Mouse (Mus musculus): ENCODE measurements around the gene Mrpl2. TPM values are rescaled to one million over a fixed set of nuclear protein-coding genes. Genes with fewer than 3 reads are reported as not detected.

Mrpl2 gene
- polyA plus RNA-seq (2015; fragmentation: Illumina TruSeq; extraction: RNeasy Lipid Tissue Mini Kit (QIAGEN cat#74804); ENCODE audit: insufficient read depth, low replicate concordance), result 16.5 TPM

DNA sequence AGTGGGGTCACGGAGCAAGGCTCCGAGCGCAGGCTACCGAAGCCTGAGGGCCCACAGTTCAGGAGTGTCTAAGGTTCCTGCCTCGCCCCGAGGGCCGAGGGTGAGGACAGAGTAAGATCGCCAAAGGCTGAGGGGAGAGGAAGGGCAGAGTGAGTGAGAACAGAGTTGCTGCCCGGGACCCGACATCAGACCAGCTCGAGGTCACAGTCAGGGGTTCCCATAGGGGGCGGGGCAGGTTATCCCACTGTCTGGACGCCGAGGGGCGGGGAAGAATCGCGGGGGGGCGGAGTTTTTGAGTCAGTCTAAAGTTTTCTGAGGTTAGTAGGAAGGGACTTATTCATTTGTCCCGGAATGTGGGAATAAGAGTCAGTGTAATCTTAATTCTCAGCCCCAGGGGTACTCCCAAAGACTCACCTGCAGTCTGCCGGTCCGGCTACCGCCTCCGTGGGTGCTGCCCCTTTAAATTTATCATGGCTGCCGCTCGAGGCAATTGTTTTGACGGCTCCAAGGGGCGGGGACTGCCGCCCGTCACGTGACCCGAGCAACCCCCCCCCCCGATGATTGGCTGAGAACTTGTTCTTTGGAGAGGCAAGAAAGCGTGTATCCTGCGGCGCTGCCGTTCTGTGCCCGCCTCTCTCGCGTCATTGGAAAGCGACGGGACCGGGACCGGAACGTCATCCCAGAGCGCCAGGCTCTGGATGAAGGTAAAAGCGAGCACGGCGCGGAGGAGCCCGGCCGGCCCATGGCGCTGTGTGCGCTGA, at the start of gene Mrpl2, which contains the start of gene Klc4:
Mrpl2 (plus strand) TSS at position 669 of the 761 bp plus-strand sequence.
Klc4 (minus strand) TSS at position 462 of the 761 bp plus-strand sequence.

GRCm38 (mm10) chr17:46628791-46629684, 17.0 kb upstream of the Mrpl2 start, which contains the start of gene Ptk7:
Gene Ptk7 (minus strand): TSS chr17:46629504.

DNA sequence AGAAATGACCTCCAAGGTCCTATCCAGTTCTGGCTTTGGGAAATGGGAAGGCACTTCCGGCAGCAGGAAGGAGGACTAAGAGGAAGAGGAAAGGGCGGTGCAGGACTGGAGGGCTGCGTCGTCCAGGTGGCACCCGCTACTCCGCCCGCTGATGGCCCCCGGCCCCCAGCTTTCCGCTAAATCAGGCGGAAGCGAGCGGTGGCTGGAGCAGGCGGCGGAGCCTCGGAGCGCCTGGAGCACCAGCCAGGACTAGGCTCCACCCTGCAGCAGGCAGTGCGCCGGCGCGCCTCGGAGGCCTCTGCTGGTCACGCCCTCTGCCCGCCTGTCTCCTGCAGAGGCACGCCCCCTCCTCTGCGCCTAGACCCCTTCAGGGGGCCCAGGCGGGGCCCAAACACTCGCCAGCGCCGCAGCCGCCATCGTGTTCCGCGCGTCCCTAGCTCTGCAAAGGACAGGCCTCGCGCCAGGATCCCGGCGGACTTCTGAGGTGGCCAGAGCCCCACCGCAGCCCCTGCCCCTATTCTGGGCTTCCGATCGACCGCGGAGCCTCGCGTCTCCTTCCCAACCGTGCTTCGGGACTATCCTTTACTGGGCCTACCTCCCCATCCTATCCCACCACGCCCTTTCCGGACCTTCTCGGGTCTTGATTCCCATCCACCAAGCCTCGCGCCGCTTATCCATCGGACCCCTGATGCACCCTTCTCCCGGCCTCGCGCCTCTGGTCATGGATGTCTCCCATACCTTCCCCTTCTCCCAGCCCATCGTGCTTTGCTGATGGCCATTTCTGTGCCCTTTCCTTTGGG, 4.4 kb downstream of the Mrpl2 start, which contains the start of gene Cul7:
Cul7 (plus strand) TSS at position 106 of the 800 bp plus-strand sequence.

DNA sequence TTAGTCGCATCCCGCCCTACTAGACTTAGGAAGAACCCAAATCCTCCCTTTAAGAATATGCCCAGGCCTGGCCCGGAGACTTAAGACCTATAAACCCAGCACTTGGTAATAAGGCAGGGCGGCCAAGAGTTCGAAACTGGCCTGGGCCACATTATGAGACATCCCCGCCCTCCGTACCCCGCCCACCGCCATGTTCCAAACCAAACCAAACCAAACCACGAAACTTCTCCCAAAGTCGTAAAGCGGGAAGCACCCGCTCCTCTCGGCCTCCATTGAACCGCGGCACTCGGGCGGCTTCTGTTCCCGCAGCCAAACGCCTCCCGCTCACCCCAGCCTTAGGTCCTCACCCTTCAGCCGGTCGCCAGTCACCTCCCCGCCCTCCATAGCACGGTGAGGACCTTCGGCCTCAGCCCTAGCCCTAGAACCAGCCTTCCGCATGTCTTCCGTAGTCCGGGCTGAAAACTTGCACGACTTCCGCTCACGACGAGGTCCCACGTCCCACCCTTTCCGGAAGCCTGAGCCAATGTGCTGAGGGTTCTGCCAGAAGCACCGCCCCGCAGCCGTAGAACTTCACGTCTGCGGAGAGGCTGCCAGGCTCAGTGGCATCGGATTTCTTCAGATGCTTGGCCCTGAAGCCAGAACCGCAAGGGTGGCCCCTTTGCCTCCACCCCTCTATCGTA, 28.0 kb downstream of the Mrpl2 start, which contains the start of gene Rrp36:
Rrp36 (minus strand) TSS at position 503 of the 680 bp plus-strand sequence.

DNA sequence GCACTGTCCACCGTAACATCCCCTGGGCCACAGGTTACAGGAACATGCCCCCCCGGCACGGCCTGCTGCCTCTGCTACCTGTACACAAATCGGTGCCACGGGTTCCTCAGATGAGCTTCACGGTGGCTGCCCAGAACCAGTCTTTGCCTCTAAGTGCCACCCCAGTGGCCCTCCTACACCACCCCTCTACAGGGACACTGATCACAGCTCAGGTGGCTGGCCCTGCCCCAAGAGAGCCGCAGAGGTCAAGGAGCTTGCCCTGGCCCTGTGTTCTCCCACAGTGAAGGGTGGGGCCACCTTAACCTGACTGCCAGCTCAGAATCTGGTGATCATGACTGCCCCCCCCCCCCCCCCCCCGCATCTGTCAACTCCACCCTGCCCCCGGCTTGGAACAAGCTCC, 32.4 kb downstream of the Mrpl2 start, which contains the start of gene Mea1:
Mea1 (plus strand) TSS at position 378 of the 400 bp plus-strand sequence.

GRCm38 (mm10) chr17:46680760-46681373, 34.8 kb downstream of the Mrpl2 start, which contains the start of gene Klhdc3:
Gene Klhdc3 (minus strand): TSS chr17:46680914.

Other genes starting within 250 kb of the Mrpl2 start
- 9.2 TPM for gene Crip3, start 217.3 kb upstream of the Mrpl2 start, polyA plus RNA-seq (2015; fragmentation: Illumina TruSeq; extraction: RNeasy Lipid Tissue Mini Kit (QIAGEN cat#74804); ENCODE audit: insufficient read depth, low replicate concordance)
- not detected for gene Slc22a7, start 207.8 kb upstream of the Mrpl2 start, polyA plus RNA-seq (2015; fragmentation: Illumina TruSeq; extraction: RNeasy Lipid Tissue Mini Kit (QIAGEN cat#74804); ENCODE audit: insufficient read depth, low replicate concordance)
- 0.75 TPM for gene Ttbk1, start 158.6 kb upstream of the Mrpl2 start, polyA plus RNA-seq (2015; fragmentation: Illumina TruSeq; extraction: RNeasy Lipid Tissue Mini Kit (QIAGEN cat#74804); ENCODE audit: insufficient read depth, low replicate concordance)
- 1.6 TPM for gene Dnph1, start 149.5 kb upstream of the Mrpl2 start, polyA plus RNA-seq (2015; fragmentation: Illumina TruSeq; extraction: RNeasy Lipid Tissue Mini Kit (QIAGEN cat#74804); ENCODE audit: insufficient read depth, low replicate concordance)
- 7.8 TPM for gene Cul9, start 99.8 kb upstream of the Mrpl2 start, polyA plus RNA-seq (2015; fragmentation: Illumina TruSeq; extraction: RNeasy Lipid Tissue Mini Kit (QIAGEN cat#74804); ENCODE audit: insufficient read depth, low replicate concordance)
- 9.6 TPM for gene Srf, start 90.1 kb upstream of the Mrpl2 start, polyA plus RNA-seq (2015; fragmentation: Illumina TruSeq; extraction: RNeasy Lipid Tissue Mini Kit (QIAGEN cat#74804); ENCODE audit: insufficient read depth, low replicate concordance)
- 2.3 TPM for gene Ptk7, start 16.7 kb upstream of the Mrpl2 start, polyA plus RNA-seq (2015; fragmentation: Illumina TruSeq; extraction: RNeasy Lipid Tissue Mini Kit (QIAGEN cat#74804); ENCODE audit: insufficient read depth, low replicate concordance)
- gene Klc4, start 207 bp upstream of the Mrpl2 start, polyA plus RNA-seq (2015; fragmentation: Illumina TruSeq; extraction: RNeasy Lipid Tissue Mini Kit (QIAGEN cat#74804); ENCODE audit: insufficient read depth, low replicate concordance), result 5.2 TPM
- gene Cul7, start 4.1 kb downstream of the Mrpl2 start, polyA plus RNA-seq (2015; fragmentation: Illumina TruSeq; extraction: RNeasy Lipid Tissue Mini Kit (QIAGEN cat#74804); ENCODE audit: insufficient read depth, low replicate concordance), result 2.9 TPM
- gene Rrp36, start 28.1 kb downstream of the Mrpl2 start, polyA plus RNA-seq (2015; fragmentation: Illumina TruSeq; extraction: RNeasy Lipid Tissue Mini Kit (QIAGEN cat#74804); ENCODE audit: insufficient read depth, low replicate concordance), result 14.0 TPM
- gene Mea1, start 32.6 kb downstream of the Mrpl2 start, polyA plus RNA-seq (2015; fragmentation: Illumina TruSeq; extraction: RNeasy Lipid Tissue Mini Kit (QIAGEN cat#74804); ENCODE audit: insufficient read depth, low replicate concordance), result 41.4 TPM
- gene Klhdc3, start 34.7 kb downstream of the Mrpl2 start, polyA plus RNA-seq (2015; fragmentation: Illumina TruSeq; extraction: RNeasy Lipid Tissue Mini Kit (QIAGEN cat#74804); ENCODE audit: insufficient read depth, low replicate concordance), result 35.6 TPM
- gene Ppp2r5d, start 58.9 kb downstream of the Mrpl2 start, polyA plus RNA-seq (2015; fragmentation: Illumina TruSeq; extraction: RNeasy Lipid Tissue Mini Kit (QIAGEN cat#74804); ENCODE audit: insufficient read depth, low replicate concordance), result 26.7 TPM
- 6.5 TPM for gene Pex6, start 65.2 kb downstream of the Mrpl2 start, polyA plus RNA-seq (2015; fragmentation: Illumina TruSeq; extraction: RNeasy Lipid Tissue Mini Kit (QIAGEN cat#74804); ENCODE audit: insufficient read depth, low replicate concordance)
- 0.36 TPM for gene Gnmt, start 82.9 kb downstream of the Mrpl2 start, polyA plus RNA-seq (2015; fragmentation: Illumina TruSeq; extraction: RNeasy Lipid Tissue Mini Kit (QIAGEN cat#74804); ENCODE audit: insufficient read depth, low replicate concordance)
- 59.2 TPM for gene Cnpy3, start 106.0 kb downstream of the Mrpl2 start, polyA plus RNA-seq (2015; fragmentation: Illumina TruSeq; extraction: RNeasy Lipid Tissue Mini Kit (QIAGEN cat#74804); ENCODE audit: insufficient read depth, low replicate concordance)
- gene Ptcra, start 117.5 kb downstream of the Mrpl2 start, polyA plus RNA-seq (2015; fragmentation: Illumina TruSeq; extraction: RNeasy Lipid Tissue Mini Kit (QIAGEN cat#74804); ENCODE audit: insufficient read depth, low replicate concordance), result not detected
- gene 2310039H08Rik, start 126.4 kb downstream of the Mrpl2 start, polyA plus RNA-seq (2015; fragmentation: Illumina TruSeq; extraction: RNeasy Lipid Tissue Mini Kit (QIAGEN cat#74804); ENCODE audit: insufficient read depth, low replicate concordance), result 6.3 TPM
- gene Rpl7l1, start 136.4 kb downstream of the Mrpl2 start, polyA plus RNA-seq (2015; fragmentation: Illumina TruSeq; extraction: RNeasy Lipid Tissue Mini Kit (QIAGEN cat#74804); ENCODE audit: insufficient read depth, low replicate concordance), result 104 TPM
- gene Bicral, start 212.3 kb downstream of the Mrpl2 start, polyA plus RNA-seq (2015; fragmentation: Illumina TruSeq; extraction: RNeasy Lipid Tissue Mini Kit (QIAGEN cat#74804); ENCODE audit: insufficient read depth, low replicate concordance), result 33.0 TPM
- gene Tbcc, start 244.5 kb downstream of the Mrpl2 start, polyA plus RNA-seq (2015; fragmentation: Illumina TruSeq; extraction: RNeasy Lipid Tissue Mini Kit (QIAGEN cat#74804); ENCODE audit: insufficient read depth, low replicate concordance), result 5.2 TPM

All from spleen, adult 10 weeks (tissue).